Mouse (Mus musculus) cerebellum, adult (tissue): Measurements from ENCODE around the gene Cox7a2l.

Experiments
- ATAC-seq: cut with Nextera tagmentation; 2 replicates; pipeline ENCODE4 v1.9.2; 2017; ENCODE audit warnings: mild to moderate bottlenecking, moderate library complexity, mixed read lengths; ENCODE audit not compliant: insufficient number of reproducible peaks, low FRiP score, low TSS enrichment

The Cox7a2l gene

GRCm38 (mm10) chr17:83527651-83528381, 10.7 kb upstream of the Cox7a2l start:
- ATAC-seq = 0 out of 2 replicates have a peak, but pooled peaks have one; percentile 34

DNA sequence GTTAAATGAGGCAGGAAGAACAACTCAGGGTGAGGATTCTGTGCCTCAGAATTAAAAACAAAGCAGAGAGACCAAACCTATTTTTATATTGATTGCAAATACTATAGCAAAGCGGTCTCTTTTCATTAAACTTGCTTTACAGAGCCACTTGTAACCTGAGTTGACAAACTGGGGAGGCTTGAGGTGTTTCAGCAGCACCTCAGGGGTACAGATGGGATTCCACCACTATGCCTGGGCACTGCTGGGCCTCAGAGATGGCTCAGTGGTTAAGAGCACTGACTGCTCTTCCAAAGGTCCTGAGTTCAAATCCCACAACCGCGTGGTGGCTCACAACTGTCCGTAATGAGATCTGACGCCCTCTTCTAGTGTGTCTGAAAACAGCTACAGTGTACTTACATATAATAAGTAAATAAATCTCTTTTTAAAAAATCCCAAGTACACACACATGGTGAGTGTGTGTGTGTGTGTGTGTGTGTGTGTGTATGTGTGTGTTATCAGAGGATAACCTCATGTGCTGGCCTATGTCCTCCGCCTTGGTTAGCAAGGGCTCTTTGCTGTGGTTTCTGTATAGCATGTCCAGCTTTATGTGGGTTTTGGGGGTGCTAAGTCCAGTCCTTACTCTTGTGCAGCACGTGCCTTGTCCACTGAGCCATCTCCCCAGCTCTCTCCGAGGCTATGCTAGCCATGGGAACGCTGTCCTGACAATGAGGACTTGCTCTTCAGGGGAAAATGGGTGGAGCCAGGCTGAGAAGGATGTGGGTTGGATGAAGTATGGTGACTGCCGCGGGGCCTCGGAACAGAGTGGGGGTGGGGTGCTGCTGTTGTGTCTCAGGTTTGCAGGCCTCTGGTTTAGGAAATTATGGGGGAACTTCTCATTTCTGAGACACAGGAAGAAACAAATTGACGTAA, 9.7 kb upstream of the Cox7a2l start:
- no peak for ATAC-seq

- ATAC-seq = no peak
Measured at GRCm38 (mm10) chr17:83526091-83526561, 9.0 kb upstream of the Cox7a2l start.

DNA sequence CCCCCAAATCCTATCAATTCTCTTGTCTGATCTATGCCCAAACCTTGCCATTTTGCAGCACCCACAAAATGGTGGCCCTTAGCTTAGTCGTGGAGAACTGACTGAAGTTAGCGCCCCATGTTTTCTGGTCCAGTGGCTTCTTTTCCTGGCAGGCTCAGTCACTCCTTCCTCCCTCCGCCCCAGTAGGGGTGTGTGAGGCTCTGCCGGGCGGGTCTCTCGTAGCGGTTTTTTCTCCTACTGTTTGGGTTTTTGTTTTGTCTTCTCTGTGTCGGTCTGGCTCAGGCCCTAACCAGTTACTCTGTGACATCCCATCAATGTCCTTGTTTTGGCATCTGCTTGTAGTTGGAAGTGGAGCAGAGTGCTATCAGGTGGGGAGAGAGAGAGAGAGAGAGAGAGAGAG, 8.5 kb upstream of the Cox7a2l start:
- ATAC-seq = no peak

GRCm38 (mm10) chr17:83524753-83525152, 7.6 kb upstream of the Cox7a2l start:
- ATAC-seq = no peak

DNA sequence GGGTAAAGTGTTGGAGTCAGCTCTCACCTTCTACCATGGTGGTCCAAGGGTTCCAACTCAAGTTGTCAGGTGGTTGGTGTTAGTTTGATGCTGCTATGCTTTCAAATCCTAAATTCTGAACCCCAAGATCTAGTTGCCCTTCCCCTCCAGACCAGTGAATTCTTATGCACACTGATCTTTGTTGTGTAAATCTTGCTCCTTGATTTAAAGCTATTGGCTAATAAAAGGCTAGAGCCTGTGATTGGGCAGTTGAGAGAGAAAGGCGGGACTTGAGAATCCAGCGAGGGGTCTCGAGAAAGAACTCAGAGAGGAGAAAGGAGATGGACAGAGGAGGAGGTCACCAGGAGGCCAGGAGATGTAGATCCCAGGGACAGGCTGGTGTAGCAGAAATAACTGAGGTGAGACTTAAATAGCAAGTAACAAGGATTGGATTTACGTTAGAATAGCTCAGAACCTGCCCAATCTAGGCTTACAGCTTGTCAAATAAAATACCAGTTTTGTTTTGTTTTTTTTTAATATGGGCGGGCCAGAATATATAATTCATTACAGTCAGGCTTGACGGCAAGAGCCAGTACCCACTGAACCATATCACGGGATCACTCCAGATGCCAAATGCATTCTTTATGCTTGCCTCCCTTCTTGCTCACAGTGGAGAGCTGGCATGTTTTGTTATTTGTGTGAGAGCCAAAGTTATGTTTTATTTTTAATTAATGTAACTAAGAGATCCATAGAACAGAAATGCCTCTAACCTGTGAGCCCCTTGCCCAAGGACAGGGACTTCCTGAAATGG, 5.7 kb upstream of the Cox7a2l start:
- ATAC-seq = no peak

GRCm38 (mm10) chr17:83521881-83522280, 4.8 kb upstream of the Cox7a2l start:
- no peak for ATAC-seq

DNA sequence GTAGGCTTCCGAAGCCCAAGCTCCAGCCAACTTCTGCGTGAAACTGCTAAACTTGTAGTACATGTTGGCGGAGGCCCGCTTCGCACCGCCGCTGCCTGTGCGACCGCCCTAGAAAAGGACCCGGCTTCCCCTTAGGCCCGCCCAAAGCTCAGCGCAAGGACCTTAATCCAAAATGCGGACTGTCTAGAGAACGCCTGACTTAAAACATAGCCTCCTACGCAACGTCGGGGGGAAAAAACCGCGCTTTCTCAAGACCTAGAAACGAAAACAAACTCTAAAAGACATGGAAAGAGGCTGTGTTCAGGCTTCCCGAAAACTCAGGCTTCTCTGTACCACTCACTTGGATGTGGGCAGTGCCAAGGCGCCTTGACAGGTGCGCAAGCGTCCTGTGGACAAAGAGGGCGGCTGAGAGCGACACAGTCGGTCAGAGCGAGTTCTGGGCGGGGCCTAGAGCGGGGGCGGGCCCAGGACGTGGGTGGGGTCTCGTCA, 2.9 kb downstream of the Cox7a2l start:
- ATAC-seq = peak; percentile 98

- ATAC-seq = peak; percentile 39
Measured at GRCm38 (mm10) chr17:83513655-83514212, 3.4 kb downstream of the Cox7a2l start.

DNA sequence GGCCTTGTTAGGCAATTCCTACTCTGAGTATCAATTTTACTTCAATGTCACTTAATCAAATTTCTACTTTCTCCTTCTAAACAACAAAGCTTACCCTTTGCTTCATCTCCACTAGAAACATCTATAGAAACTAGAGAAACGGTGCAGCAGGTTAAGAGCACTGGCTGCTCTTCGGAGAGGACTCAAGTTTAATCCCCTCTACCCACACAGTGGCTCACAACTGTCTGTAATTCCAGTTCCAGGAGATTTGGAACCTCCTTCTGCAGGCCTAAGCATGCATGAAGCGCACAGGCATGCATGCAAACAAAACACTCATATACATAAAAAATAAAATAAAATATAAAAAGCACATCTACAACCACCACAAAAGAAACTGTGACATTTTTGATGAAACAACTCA, 5.0 kb downstream of the Cox7a2l start:
- no peak for ATAC-seq

DNA sequence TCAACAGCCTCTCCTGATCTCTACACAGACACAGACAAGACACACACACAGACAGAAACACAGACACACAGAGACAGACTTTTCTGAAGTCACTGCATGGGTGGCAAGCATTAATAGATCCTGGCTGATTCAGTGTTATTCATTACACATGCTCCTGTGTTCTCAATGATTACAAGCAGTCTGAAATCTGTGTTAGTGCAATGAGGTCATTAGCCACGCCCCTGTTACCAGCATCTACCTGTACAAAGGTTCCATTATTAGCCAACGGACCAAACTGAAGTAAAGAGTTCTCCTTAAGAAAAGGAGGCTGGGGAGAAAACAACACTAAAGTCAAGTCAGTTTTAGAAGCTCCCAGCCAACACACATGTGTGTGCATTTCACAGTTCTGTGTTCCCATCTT, 13.4 kb downstream of the Cox7a2l start:
- no peak for ATAC-seq

- no peak for ATAC-seq
Measured at GRCm38 (mm10) chr17:83499692-83500091, 17.4 kb downstream of the Cox7a2l start.

GRCm38 (mm10) chr17:83498889-83499288, 18.2 kb downstream of the Cox7a2l start:
- no peak for ATAC-seq

DNA sequence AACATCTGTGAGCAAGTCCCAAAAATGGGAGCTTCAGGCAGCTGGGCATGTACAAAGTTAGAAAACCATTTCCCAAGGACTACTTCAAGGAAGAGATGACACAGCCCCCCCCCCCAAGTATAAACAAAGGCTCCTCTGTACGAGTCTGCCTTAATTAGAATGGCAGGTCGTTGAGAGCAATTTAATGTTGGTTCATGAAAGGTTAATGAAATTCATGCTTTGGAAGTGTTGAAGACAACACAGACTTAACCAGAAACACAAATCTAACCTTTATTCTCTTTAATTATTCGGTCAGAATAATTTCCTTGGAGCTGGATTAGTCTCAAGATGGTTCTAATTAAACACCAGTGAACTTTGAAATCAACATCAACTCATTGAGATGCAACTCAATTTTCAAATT, 29.4 kb downstream of the Cox7a2l start:
- no peak for ATAC-seq

- no peak for ATAC-seq
Measured at GRCm38 (mm10) chr17:83483784-83484183, 33.3 kb downstream of the Cox7a2l start.

GRCm38 (mm10) chr17:83482817-83483536, 34.2 kb downstream of the Cox7a2l start:
- no peak for ATAC-seq

- ATAC-seq = no peak
Measured at GRCm38 (mm10) chr17:83481551-83481950, 35.6 kb downstream of the Cox7a2l start.

DNA sequence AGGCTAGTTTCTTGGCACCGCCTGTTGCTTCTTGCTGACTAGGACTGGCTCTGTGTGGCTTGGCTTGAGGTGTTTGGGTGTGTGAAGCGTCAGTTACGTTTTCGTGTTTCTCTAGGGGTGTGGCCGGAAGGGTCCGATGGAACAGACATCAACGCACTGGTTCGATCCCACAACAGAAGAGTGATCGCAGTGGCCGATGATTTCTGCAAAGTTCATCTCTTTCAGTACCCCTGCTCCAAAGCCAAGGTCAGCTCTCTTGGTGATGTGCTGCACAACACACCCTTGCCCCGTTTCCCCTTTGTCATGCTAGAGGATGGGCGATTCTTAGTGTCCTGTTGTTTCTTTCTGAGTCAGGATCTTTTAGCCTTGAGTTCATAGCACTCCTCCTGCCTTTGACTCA, 40.0 kb downstream of the Cox7a2l start:
- ATAC-seq = no peak

- no peak for ATAC-seq
Measured at GRCm38 (mm10) chr17:83469586-83469985, 47.5 kb downstream of the Cox7a2l start.
